ENCODE assay signal across 26 mouse cellular contexts in the genomic region with DNA sequence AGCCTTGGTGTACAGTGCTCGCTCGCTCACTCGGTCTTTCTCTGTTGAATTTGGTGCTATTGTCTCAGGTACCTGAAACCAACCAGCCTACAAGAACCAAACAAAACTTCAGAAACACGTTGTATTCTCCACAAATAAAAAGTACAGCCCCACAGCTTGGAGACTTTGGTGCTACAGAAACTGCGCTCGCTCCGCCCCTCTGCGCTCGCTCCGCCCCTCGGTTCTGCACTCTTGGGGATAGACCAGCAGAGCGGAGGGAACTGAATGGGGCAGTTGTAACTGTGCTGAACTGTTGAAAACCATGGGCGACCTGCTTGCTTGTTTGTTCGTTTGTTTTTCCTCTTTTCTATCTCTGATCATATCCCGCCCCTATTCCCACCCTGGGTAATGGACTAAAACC.
"Had no signal": no experiment of that assay in that cellular context is flagged by ENCODE, and none has a peak within 500 bp of the region (broad histone marks: within the 10 kb centered on the region; RNA-seq: fewer than 3 reads in every experiment).

No protein-coding gene starts in this region.

- H3K9me3 ChIP-seq: heart, embryonic 10.5 days; hindbrain, embryonic 10.5 days; hindbrain, embryonic 12.5 days; intestine, embryonic 15.5 days; kidney, embryonic 15.5 days; limb, embryonic 10.5 days; limb, embryonic 12.5 days; liver, embryonic 12.5 days had no signal

- H3K4me2 ChIP-seq: heart, embryonic 12.5 days; hindbrain, embryonic 12.5 days; hindbrain, embryonic 14.5 days; intestine, embryonic 15.5 days; kidney, embryonic 15.5 days; limb, embryonic 12.5 days; liver, embryonic 12.5 days had no signal

- H3K27ac ChIP-seq: gastrocnemius, adult 2 months; heart, embryonic 10.5 days; hindbrain, embryonic 10.5 days; hindbrain, embryonic 12.5 days; hindbrain, embryonic 14.5 days; intestine, embryonic 15.5 days; kidney, embryonic 15.5 days; kidney, postnatal 0 days; limb, embryonic 10.5 days; limb, embryonic 12.5 days; liver, embryonic 12.5 days had no signal

- H3K4me3 ChIP-seq: gastrocnemius, adult 2 months; heart, embryonic 10.5 days; heart, embryonic 12.5 days; hindbrain, embryonic 10.5 days; hindbrain, embryonic 12.5 days; intestine, embryonic 15.5 days; kidney, embryonic 15.5 days; limb, embryonic 10.5 days; limb, embryonic 12.5 days; liver, embryonic 12.5 days had no signal

- H3K4me1 ChIP-seq: heart, embryonic 10.5 days; heart, embryonic 12.5 days; hindbrain, embryonic 10.5 days; hindbrain, embryonic 12.5 days; intestine, embryonic 15.5 days; kidney, embryonic 15.5 days; limb, embryonic 10.5 days; limb, embryonic 12.5 days; liver, embryonic 12.5 days had no signal

- H3K27me3 ChIP-seq: heart, embryonic 12.5 days; hindbrain, embryonic 12.5 days; intestine, embryonic 15.5 days; kidney, embryonic 15.5 days; limb, embryonic 12.5 days; liver, embryonic 12.5 days had no signal

- DNase-seq: gastrocnemius, adult 2 months; gastrocnemius, postnatal 10 days; gastrocnemius, postnatal 25 days; heart, adult 18-20 months; heart, postnatal 10 days; heart, postnatal 4 days; kidney, adult 11 months; kidney, adult 2 months; kidney, adult 9 months; kidney, postnatal 14 days; kidney, postnatal 36 days; layer of hippocampus, adult 9-11 months; layer of hippocampus, postnatal 36 days had no signal

- ATAC-seq: hindbrain, embryonic 16.5 days; inflammation-experienced regulatory T-cells, adult 6 months; intestine, embryonic 15.5 days; liver, embryonic 12.5 days had no signal

- H3K9ac ChIP-seq: heart, embryonic 12.5 days; hindbrain, embryonic 12.5 days; hindbrain, embryonic 14.5 days; intestine, embryonic 15.5 days; kidney, embryonic 15.5 days; limb, embryonic 12.5 days; liver, embryonic 12.5 days had no signal
